Mouse (Mus musculus): ENCODE measurements at regions not wholly inside any gene's neighbourhood (a gene's known extent, or its start where the extent isn't known, plus 50 kb on each side); places are given as distances from the start of the nearest gene placed in this dataset.

GRCm38 (mm10) chr6:145677475-145678325, 62.1 kb downstream of the Tuba3b start:
- ATAC-seq (replicated peaks; ENCODE audit: low FRiP score, low TSS enrichment, poor library complexity, severe bottlenecking): no peak

DNA sequence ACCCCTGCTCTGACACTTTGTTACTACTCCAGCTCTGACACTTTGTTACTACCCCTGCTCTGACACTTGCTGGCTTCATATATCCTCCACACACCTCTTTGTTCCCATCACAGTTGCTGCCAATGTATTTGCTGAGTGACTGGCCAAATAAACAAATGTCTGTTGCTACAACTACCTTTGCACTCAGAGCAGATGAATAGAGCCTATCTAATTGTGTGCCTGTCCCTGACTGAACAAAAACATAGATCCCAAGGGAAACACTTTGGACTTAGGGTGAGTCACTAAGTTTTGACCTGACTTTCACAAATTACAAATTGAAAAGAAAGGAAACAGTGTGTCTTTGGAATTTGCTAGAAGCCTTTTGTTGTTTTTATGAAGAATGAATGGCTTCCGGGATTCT, 64.0 kb downstream of the Tuba3b start:
- ATAC-seq (replicated peaks; ENCODE audit: low FRiP score, low TSS enrichment, poor library complexity, severe bottlenecking): no peak

GRCm38 (mm10) chr6:145687073-145687472, 59.5 kb upstream of the Rassf8 start:
- peak; percentile 70 for ATAC-seq (replicated peaks; ENCODE audit: low FRiP score, low TSS enrichment, poor library complexity, severe bottlenecking)

DNA sequence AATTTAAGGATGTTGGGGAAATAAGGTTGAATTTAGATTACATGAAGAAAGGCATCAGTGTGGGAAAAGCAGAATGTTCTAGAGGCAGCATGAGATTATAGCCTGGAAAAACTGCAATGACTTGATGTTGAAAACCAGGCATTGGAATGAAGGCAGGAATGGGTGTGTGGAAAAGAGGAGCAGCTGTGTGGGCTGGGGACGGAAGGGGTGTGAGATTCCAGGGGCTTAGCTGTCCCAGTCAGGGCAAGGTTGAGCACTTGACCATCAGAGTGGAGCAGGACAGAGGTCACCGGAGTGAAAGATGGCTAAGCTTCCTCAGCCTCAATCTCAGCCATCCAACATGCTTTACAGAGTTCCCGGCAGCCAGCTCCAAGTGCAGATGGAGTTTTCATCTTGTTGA, 54.9 kb upstream of the Rassf8 start:
- no peak for ATAC-seq (replicated peaks; ENCODE audit: low FRiP score, low TSS enrichment, poor library complexity, severe bottlenecking)

DNA sequence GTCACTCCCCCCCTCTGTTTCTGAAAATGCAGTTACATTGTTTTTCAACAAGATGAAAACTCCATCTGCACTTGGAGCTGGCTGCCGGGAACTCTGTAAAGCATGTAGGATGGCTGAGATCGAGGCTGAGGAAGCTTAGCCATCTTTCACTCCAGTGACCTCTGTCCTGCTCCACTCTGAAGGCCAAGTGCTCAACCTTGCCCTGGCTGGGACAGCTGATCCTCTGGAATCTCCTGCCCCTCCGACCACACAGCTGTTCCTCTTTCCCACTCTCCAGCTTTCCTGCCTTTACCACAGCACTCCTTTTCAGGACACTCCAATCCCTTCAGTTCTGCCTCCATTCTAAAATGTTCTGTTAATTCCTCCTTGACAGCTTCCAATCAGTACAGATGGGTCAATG, 51.7 kb upstream of the Rassf8 start:
- no peak for ATAC-seq (replicated peaks; ENCODE audit: low FRiP score, low TSS enrichment, poor library complexity, severe bottlenecking)
